Mouse (Mus musculus) c-Kit-positive CD71-positive TER-119-positive erythroid progenitor cells, embryonic 14.5 days (primary cell): ENCODE results near the gene Spg20.

Experiments
- DNase-seq: peaks from one replicate; pipeline ENCODE4 v3.0.0-alpha.2; 2013; ENCODE audit warnings: low spot score

Spg20 gene

GRCm38 (mm10) chr3:55151656-55152433 lies 39.9 kb downstream of the Spg20 start:
- peak; percentile 2 for DNase-seq

- DNase-seq, result peak; percentile 34
These were observed 40.9 kb downstream of the Spg20 start for GRCm38 (mm10) chr3:55152673-55153334.

- no peak for DNase-seq
These were observed 42.3 kb downstream of the Spg20 start for GRCm38 (mm10) chr3:55154163-55154562.

- no peak for DNase-seq
These were observed 45.5 kb downstream of the Spg20 start for GRCm38 (mm10) chr3:55157413-55157812.

GRCm38 (mm10) chr3:55161144-55161543 lies 49.2 kb downstream of the Spg20 start:
- no peak for DNase-seq

GRCm38 (mm10) chr3:55163510-55163909 lies 51.6 kb downstream of the Spg20 start:
- DNase-seq, result no peak

GRCm38 (mm10) chr3:55172478-55172877 lies 60.6 kb downstream of the Spg20 start:
- no peak for DNase-seq

- DNase-seq, result no peak
These were observed 65.4 kb downstream of the Spg20 start for GRCm38 (mm10) chr3:55177271-55177670.

- DNase-seq, result no peak
These were observed 69.9 kb downstream of the Spg20 start, which contains the start of gene Sohlh2 for GRCm38 (mm10) chr3:55181766-55182165. TSS of gene Sohlh2 (plus strand) at chr3:55182028.
